Mouse (Mus musculus) ES-Bruce4 (cell line): ENCODE measurements around the gene Dlgap4. TPM values are rescaled to one million over a fixed set of nuclear protein-coding genes. Genes with fewer than 3 reads are reported as not detected.

Experiments used
- H3K27ac ChIP-seq: 2 replicates; pipeline ENCODE4 v1.5.1; 2012; ENCODE audit warnings: low read length, inconsistent platforms; ENCODE audit not compliant: insufficient read depth
- H3K27me3 ChIP-seq: 2 replicates; pipeline ENCODE4 v1.6.1; 2012; ENCODE audit warnings: mild to moderate bottlenecking, low read length, inconsistent platforms; ENCODE audit not compliant: control insufficient read depth, poor library complexity, insufficient read depth, severe bottlenecking
- H3K36me3 ChIP-seq: 2 replicates; pipeline ENCODE4 v1.6.1; 2012; ENCODE audit warnings: inconsistent platforms, mild to moderate bottlenecking, low read length, moderate library complexity; ENCODE audit not compliant: control insufficient read depth, poor library complexity, insufficient read depth, severe bottlenecking
- H3K4me1 ChIP-seq: one replicate; pipeline ENCODE4 v1.8.1; 2011; ENCODE audit warnings: low read length; ENCODE audit not compliant: control insufficient read depth, insufficient read depth
- H3K4me3 ChIP-seq: 2 replicates; pipeline ENCODE4 v1.5.1; 2011; ENCODE audit warnings: low read depth, mild to moderate bottlenecking, low read length
- H3K9ac ChIP-seq: 2 replicates; pipeline ENCODE4 v1.6.1; 2012; ENCODE audit warnings: low read depth, mild to moderate bottlenecking, inconsistent platforms; ENCODE audit not compliant: poor library complexity, severe bottlenecking
- H3K9me3 ChIP-seq: replicated peaks from 2 replicates; pipeline ENCODE4 v1.6.1; 2012; ENCODE audit warnings: mild to moderate bottlenecking, low read length, inconsistent platforms; ENCODE audit not compliant: control insufficient read depth, poor library complexity, insufficient read depth, severe bottlenecking
- CTCF ChIP-seq: IDR thresholded peaks from one replicate; pipeline ENCODE4 v1.8.1; 2011; ENCODE audit warnings: low read depth, low read length
- EP300 ChIP-seq: IDR thresholded peaks from 2 replicates; pipeline ENCODE4 v1.6.1; 2011; ENCODE audit warnings: low read depth, low read length; ENCODE audit not compliant: insufficient read depth
- POLR2A ChIP-seq: IDR thresholded peaks from one replicate; pipeline ENCODE4 v1.8.1; 2011; ENCODE audit warnings: low read length; ENCODE audit not compliant: insufficient read depth
- polyA plus RNA-seq: library from polyadenylated mRNA; stranded (reverse); fragments of >200 nt; gene quantifications from 2 replicates; pipeline ENCODE4 v1.2.4, GENCODE M21; 2011; ENCODE audit warnings: low read depth; ENCODE audit not compliant: missing spikeins, insufficient read depth, insufficient read length

Dlgap4 gene
- polyA plus RNA-seq, 1 experiment = 60.6 TPM

GRCm38 (mm10) chr2:156614258-156614556 is 702 bp downstream of the Dlgap4 start:
- peak overlapping the region; percentile 85 for H3K9ac ChIP-seq
- TF ChIP-seq CTCF (no peak), EP300 (no peak), POLR2A (no peak)
- no peaks in the 10 kb centered on the region for H3K4me1 ChIP-seq
- no peaks in the 10 kb centered on the region for H3K27me3 ChIP-seq
- no peak overlapping the region for H3K27ac ChIP-seq
- no peaks in the 10 kb centered on the region for H3K36me3 ChIP-seq
- H3K9me3 ChIP-seq = no peaks in the 10 kb centered on the region
- H3K4me3 ChIP-seq = peak overlapping the region; percentile 56

GRCm38 (mm10) chr2:156614661-156615654 is 1.5 kb downstream of the Dlgap4 start:
- H3K27ac ChIP-seq = no peak overlapping the region
- H3K36me3 ChIP-seq = no peaks in the 10 kb centered on the region
- H3K9ac ChIP-seq = peak overlapping the region; percentile 85; the same call in 1 of the 2 replicates
- H3K27me3 ChIP-seq = no peaks in the 10 kb centered on the region
- H3K9me3 ChIP-seq = no peaks in the 10 kb centered on the region
- H3K4me3 ChIP-seq = peak overlapping the region; percentile 56
- TF ChIP-seq EP300 (no peak), CTCF (no peak), POLR2A (no peak)
- no peaks in the 10 kb centered on the region for H3K4me1 ChIP-seq

- H3K4me1 ChIP-seq = no peaks in the 10 kb centered on the region
- no peaks in the 10 kb centered on the region for H3K27me3 ChIP-seq
- no peak for TF ChIP-seq POLR2A
- no peak for TF ChIP-seq EP300
- TF ChIP-seq CTCF = no peak
- no peaks in the 10 kb centered on the region for H3K9me3 ChIP-seq
- H3K36me3 ChIP-seq = no peaks in the 10 kb centered on the region
- no peak overlapping the region for H3K9ac ChIP-seq
- H3K27ac ChIP-seq = no peak overlapping the region
- no peak overlapping the region for H3K4me3 ChIP-seq
Measured at GRCm38 (mm10) chr2:156616513-156616912, 3.0 kb downstream of the Dlgap4 start.

- Histone ChIP-seq H3K9ac (no peak overlapping the region), H3K4me3 (no peak overlapping the region), H3K27ac (no peak overlapping the region), H3K36me3 (no peaks in the 10 kb centered on the region), H3K4me1 (no peaks in the 10 kb centered on the region), H3K9me3 (no peaks in the 10 kb centered on the region), H3K27me3 (no peaks in the 10 kb centered on the region)
- TF ChIP-seq POLR2A (no peak), CTCF (no peak), EP300 (no peak)
Measured at GRCm38 (mm10) chr2:156617536-156617935, 4.0 kb downstream of the Dlgap4 start.

- Histone ChIP-seq H3K4me3 (no peak overlapping the region), H3K27me3 (no peaks in the 10 kb centered on the region), H3K27ac (no peak overlapping the region), H3K9me3 (no peaks in the 10 kb centered on the region), H3K9ac (no peak overlapping the region), H3K36me3 (no peaks in the 10 kb centered on the region), H3K4me1 (peaks cover 2% of the 10 kb centered on the region)
- TF ChIP-seq POLR2A (no peak), CTCF (no peak), EP300 (no peak)
Measured at GRCm38 (mm10) chr2:156620874-156621273, 7.4 kb downstream of the Dlgap4 start.

GRCm38 (mm10) chr2:156621449-156621848 is 7.9 kb downstream of the Dlgap4 start:
- H3K27ac ChIP-seq = no peak overlapping the region
- no peak for TF ChIP-seq POLR2A
- TF ChIP-seq EP300 = no peak
- TF ChIP-seq CTCF = no peak
- H3K9ac ChIP-seq = no peak overlapping the region
- no peaks in the 10 kb centered on the region for H3K27me3 ChIP-seq
- H3K36me3 ChIP-seq = no peaks in the 10 kb centered on the region
- H3K4me1 ChIP-seq = peaks cover 2% of the 10 kb centered on the region
- no peaks in the 10 kb centered on the region for H3K9me3 ChIP-seq
- H3K4me3 ChIP-seq = no peak overlapping the region
